Mouse (Mus musculus): ENCODE data around the gene Nacc1. TPM values are rescaled to one million over a fixed set of nuclear protein-coding genes. Genes with fewer than 3 reads are reported as not detected.

Gene Nacc1
- total RNA-seq, 2 experiments from 2014 or later, result 94.8 to 95.5 TPM

- no peak for DNase-seq (ENCODE audit: low spot score in 2 of 2)
Measured at GRCm38 (mm10) chr8:84715893-84716468, 28.3 kb upstream of the Nacc1 start.

GRCm38 (mm10) chr8:84714161-84714560 is 26.5 kb upstream of the Nacc1 start:
- DNase-seq (ENCODE audit: low spot score in 2 of 2), result no peak

GRCm38 (mm10) chr8:84713381-84713780 is 25.7 kb upstream of the Nacc1 start:
- DNase-seq (ENCODE audit: low spot score in 2 of 2), result no peak

GRCm38 (mm10) chr8:84712759-84713120 is 25.1 kb upstream of the Nacc1 start:
- no peak for DNase-seq (ENCODE audit: low spot score in 2 of 2)

GRCm38 (mm10) chr8:84711933-84712758 is 24.5 kb upstream of the Nacc1 start:
- no peak for DNase-seq (ENCODE audit: low spot score in 2 of 2)

- no peak for DNase-seq (ENCODE audit: low spot score in 2 of 2)
Measured at GRCm38 (mm10) chr8:84711312-84711711, 23.6 kb upstream of the Nacc1 start.

GRCm38 (mm10) chr8:84709931-84710330 is 22.3 kb upstream of the Nacc1 start:
- no peak for DNase-seq (ENCODE audit: low spot score in 2 of 2)

- DNase-seq (ENCODE audit: low spot score in 2 of 2), result peak; percentile 81 to 94
Measured at GRCm38 (mm10) chr8:84708774-84709475, 21.3 kb upstream of the Nacc1 start.

GRCm38 (mm10) chr8:84708071-84708541 is 20.4 kb upstream of the Nacc1 start:
- no peak for DNase-seq (ENCODE audit: low spot score in 2 of 2)

GRCm38 (mm10) chr8:84707267-84707883 is 19.7 kb upstream of the Nacc1 start:
- DNase-seq (ENCODE audit: low spot score in 2 of 2), result no peak

- DNase-seq (ENCODE audit: low spot score in 2 of 2), result no peak
Measured at GRCm38 (mm10) chr8:84706610-84707266, 19.1 kb upstream of the Nacc1 start.

GRCm38 (mm10) chr8:84705960-84706359 is 18.3 kb upstream of the Nacc1 start:
- no peak for DNase-seq (ENCODE audit: low spot score in 2 of 2)

- DNase-seq (ENCODE audit: low spot score in 2 of 2), result no peak
Measured at GRCm38 (mm10) chr8:84704867-84705831, 17.5 kb upstream of the Nacc1 start.

- DNase-seq (ENCODE audit: low spot score in 2 of 2), result peak in 1 of 2 experiments; percentile 80
Measured at GRCm38 (mm10) chr8:84704356-84704755, 16.7 kb upstream of the Nacc1 start.

- DNase-seq (ENCODE audit: low spot score in 2 of 2), result no peak
Measured at GRCm38 (mm10) chr8:84703466-84704249, 16.0 kb upstream of the Nacc1 start.

GRCm38 (mm10) chr8:84702963-84703465 is 15.4 kb upstream of the Nacc1 start:
- DNase-seq (ENCODE audit: low spot score in 2 of 2), result no peak

GRCm38 (mm10) chr8:84702561-84702960 is 14.9 kb upstream of the Nacc1 start:
- no peak for DNase-seq (ENCODE audit: low spot score in 2 of 2)

- DNase-seq (ENCODE audit: low spot score in 2 of 2), result no peak
Measured at GRCm38 (mm10) chr8:84700941-84701911, 13.6 kb upstream of the Nacc1 start, which contains the start of gene Lyl1. TSS of gene Lyl1 (plus strand) at chr8:84701457.

Data from layer of hippocampus, adult 18-20 months (tissue).